Mouse (Mus musculus) yolk sac, embryonic 10.5 days (tissue): ENCODE measurements at regions not wholly inside any gene's neighbourhood (a gene's known extent, or its start where the extent isn't known, plus 50 kb on each side); places are given as distances from the start of the nearest gene placed in this dataset.
A peak's percentile ranks its signal among the peaks of the same experiment; 100 is the strongest.

ENCODE experiments used
- DNase-seq: peaks from one replicate; pipeline ENCODE4 v3.0.0-alpha.2; 2017; ENCODE audit warnings: low spot score

GRCm38 (mm10) chr4:12263746-12264145, 91.9 kb upstream of the Fam92a start:
- DNase-seq: no peak

- DNase-seq: no peak
Observed at GRCm38 (mm10) chr4:12263197-12263596, 91.4 kb upstream of the Fam92a start.

GRCm38 (mm10) chr4:12247994-12248393, 76.2 kb upstream of the Fam92a start:
- no peak for DNase-seq

GRCm38 (mm10) chr4:12246595-12246994, 74.8 kb upstream of the Fam92a start:
- no peak for DNase-seq

- DNase-seq: peak; percentile 51
Observed at GRCm38 (mm10) chr4:12240941-12241571, 69.2 kb upstream of the Fam92a start.

- no peak for DNase-seq
Observed at GRCm38 (mm10) chr4:12230731-12231130, 58.9 kb upstream of the Fam92a start.
